Mouse (Mus musculus): ENCODE data around the gene Dgcr2.

Gene Dgcr2

DNA sequence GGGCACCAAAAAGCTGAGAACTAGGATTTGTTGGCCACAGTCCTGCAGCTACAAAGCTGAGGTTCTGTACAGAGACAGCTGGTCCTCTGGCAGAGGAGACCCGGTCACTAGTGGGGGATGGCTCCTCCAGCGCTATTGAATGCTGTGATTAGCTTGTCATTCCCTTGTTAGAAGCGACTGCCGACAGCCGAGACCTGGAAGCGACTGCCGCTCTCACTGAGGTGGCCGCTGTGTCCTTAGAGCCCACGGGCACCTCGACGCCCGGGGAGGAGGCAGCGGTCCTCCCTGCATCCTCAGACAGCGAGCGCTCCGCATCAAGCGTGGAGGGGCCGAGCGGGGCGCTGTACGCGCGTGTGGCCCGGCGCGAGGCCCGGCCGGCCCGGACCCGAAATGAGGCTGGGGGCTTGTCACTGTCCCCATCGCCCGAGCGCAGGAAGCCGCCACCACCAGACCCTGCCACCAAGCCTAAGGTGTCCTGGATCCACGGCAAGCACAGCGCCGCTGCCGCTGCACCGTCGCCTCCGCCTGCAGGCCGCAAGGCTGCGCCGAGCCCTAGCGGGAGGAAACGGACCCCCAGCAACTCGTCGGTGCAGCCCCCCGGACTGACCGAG lies 91.7 kb downstream of the Dgcr2 start:
- DNase-seq = no peak

DNA sequence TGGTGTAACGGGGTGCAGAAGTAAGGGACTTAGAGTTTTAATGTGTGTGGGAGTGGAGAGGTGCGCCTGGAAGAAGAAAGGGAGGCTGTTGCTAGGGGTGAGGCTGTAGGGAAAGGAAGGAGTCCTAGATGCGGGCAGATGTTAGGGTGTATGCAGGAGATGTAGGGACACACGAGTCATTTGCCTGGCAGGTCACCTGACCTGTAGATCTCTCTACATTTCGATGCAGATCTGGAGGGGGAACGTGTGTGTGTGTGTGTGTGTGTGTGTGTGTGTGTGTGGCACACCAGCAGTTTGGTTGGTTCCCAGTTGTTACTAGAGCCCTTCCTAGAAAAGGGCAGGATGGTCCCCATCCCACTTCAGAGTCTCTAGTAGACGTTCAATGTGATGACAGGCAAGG lies 93.4 kb downstream of the Dgcr2 start:
- no peak for DNase-seq

DNA sequence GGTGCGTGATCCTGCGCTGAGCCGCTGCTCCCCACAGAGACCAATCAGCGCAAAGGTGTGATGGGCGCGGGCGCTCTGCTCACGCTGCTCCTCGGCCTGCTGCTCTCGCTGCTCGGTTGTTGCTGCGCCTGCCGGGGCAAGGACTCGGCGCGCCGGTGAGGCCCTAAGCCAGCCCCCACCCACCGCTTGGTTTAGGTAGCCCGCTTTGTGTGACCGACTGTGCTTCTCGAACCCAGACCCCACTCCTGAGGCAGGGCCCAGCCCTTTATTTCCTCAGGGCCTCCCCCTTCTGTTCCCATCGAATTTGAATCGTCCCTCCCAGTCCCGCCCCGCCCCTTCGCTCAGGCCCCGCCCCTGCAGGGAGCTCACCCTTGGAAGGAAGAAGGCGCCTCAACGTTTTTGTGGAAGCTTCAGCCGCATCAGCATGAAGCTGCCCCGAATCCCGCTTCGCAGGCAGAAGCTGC lies 93.9 kb downstream of the Dgcr2 start:
- DNase-seq = no peak

GRCm38 (mm10) chr16:17803675-17804448 lies 94.5 kb downstream of the Dgcr2 start:
- DNase-seq = no peak

DNA sequence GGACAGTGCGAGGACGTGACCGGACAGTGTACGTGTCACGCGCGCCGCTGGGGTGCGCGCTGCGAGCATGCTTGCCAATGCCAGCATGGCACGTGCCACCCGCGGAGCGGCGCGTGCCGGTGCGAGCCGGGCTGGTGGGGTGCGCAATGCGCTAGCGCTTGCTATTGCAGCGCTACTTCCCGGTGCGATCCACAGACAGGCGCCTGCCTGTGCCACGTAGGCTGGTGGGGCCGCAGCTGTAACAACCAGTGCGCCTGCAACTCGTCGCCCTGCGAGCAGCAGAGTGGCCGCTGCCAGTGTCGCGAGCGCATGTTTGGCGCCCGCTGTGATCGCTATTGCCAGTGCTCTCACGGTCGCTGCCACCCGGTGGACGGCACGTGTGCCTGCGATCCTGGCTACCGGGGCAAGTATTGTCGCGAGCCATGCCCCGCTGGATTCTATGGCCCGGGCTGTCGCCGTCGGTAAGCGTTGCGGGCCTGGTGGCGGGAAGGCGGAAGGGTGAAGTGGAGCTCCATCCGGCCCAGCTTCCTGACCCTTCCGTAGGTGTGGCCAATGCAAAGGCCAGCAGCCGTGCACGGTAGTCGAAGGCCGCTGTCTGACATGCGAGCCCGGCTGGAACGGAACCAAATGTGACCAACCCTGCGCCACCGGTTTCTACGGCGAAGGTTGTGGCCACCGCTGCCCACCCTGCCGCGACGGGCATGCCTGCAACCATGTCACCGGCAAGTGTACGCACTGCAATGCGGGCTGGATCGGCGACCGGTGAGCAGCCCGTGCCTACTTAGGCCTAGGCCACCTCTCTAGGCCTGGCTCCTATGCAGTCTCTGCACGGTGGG lies 95.3 kb downstream of the Dgcr2 start:
- no peak for DNase-seq

DNA sequence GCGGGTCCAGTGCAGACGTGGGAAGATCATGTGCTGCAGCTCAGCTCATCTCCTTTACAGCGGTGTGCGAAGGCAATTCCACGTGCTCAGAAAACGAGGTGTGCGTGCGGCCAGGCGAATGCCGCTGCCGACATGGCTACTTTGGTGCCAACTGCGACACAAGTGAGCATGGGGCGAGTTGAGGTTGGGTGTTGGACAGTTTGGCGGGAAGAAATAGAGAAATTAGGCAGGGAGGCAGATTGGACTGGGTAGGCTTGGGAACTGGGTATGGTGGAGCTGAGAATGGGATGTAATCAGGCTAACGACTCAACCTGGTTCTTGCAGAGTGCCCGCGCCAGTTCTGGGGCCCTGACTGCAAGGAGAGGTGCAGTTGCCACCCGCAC lies 95.9 kb downstream of the Dgcr2 start:
- no peak for DNase-seq

GRCm38 (mm10) chr16:17801777-17802455 lies 96.4 kb downstream of the Dgcr2 start:
- DNase-seq = no peak

GRCm38 (mm10) chr16:17799584-17799983 lies 98.8 kb downstream of the Dgcr2 start:
- DNase-seq = no peak

DNA sequence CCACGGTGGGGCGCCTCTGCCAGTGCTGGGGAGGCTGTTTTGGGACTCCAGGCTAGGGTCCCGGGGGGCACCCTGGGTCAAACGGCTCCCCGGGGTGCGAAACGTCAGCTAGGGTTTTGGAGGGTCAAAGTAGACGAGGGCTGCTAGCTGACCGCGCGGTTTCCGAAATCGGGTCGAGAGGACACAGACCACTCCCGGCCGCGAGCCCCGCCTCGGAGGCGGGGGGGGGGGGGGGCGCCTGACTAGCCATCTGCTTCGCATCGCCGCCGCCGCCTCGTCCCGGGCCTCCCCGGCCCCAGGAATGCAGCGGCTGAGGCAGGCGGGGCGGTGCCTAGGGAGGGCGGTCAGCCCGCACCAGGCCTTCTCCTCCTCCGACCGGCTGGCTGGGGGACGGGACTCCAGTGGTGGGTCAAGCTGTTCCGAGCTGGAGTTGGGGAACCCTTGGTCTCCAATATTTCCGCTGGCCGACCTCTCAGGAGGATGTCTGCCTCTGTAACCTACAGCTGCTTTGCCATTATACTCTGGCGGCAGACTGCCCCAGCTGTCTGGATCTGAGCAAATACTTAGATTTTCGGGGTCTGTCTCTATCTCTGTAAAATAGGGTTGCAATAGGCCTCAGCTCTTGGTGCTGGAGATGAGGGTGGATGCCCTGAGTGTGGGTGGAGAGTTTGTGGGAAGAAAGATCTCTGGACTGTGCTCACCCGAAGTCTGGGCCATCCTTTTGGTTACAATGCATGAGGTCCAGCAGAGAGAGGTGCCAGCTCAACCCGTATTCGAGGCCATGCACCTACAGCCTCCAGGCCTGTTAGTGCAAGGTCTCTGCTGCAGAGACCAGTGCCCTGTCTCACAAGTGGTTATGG lies 99.8 kb downstream of the Dgcr2 start:
- peak; percentile 56 for DNase-seq

GRCm38 (mm10) chr16:17797812-17798311 lies 100.5 kb downstream of the Dgcr2 start:
- no peak for DNase-seq

GRCm38 (mm10) chr16:17796971-17797811 lies 101.2 kb downstream of the Dgcr2 start, which contains the start of gene Scarf2:
Gene Scarf2, plus strand, starts transcription at chr16:17797282.
- DNase-seq = no peak

- no peak for DNase-seq
Measured at GRCm38 (mm10) chr16:17796519-17796918, 101.8 kb downstream of the Dgcr2 start.

- DNase-seq = no peak
Measured at GRCm38 (mm10) chr16:17795643-17796042, 102.7 kb downstream of the Dgcr2 start.

DNA sequence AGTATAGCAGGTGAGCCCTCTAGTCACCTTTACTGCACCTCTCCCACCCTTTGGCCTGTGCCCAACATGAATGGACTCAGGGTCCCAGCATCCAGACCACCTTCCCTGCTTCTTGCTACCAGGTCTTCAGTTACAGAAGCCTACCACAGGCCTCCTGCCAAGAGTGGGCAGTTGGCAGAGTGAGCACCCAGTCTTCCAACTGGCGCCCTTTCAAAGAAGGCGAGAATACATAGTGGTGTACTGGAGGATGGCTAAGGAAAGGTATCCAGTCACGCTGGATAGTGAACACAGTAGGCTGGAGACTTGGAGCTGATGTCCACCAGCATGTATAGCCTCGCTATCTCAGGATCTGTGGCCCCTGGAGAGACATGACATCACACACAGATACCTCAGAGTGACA lies 104.3 kb downstream of the Dgcr2 start:
- DNase-seq = no peak

DNA sequence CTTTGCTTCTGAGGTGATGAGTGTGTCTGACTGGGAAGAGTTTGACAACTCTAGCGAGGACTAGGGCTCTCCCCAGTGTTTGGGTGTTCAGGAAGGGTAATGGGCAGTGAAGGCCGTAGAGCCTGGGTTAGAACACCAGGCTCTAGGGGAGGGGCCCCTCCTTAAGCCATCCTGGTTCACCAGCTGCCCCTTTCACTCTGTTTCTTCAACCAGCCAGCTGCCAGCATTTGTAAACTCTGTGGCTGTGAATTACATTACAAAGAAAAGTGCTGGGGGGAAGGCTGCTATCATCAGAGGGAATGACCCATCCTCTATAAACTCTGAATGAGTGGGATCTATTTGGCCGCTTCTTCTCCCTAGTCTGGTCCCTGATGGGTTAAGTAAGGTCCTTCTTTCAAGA lies 105.6 kb downstream of the Dgcr2 start:
- DNase-seq = no peak

Data from kidney, adult 11 months (tissue).